Mouse (Mus musculus) heart, postnatal 14 days (tissue): Measurements from ENCODE around the gene Zfp3. TPM values are rescaled to one million over a fixed set of nuclear protein-coding genes. Genes with fewer than 3 reads are reported as not detected.

ENCODE experiments used
- DNase-seq, 2 experiments: peaks; one replicate each; pipeline ENCODE4 v3.0.0; 2021 to 2022
- intact Hi-C: fragments of 180-260 bp; cut with DNase I; formaldehyde crosslinking; loops from one replicate; pipeline ENCODE4 v1.15.1; 2025
- long read RNA-seq, 2 experiments: library from polyadenylated mRNA; stranded (forward); transcript quantifications; one replicate each; pipeline ENCODE4 v2.0.0; 2021
- total RNA-seq, 2 experiments: library from RNA; stranded (reverse); gene quantifications; 2 replicates each; pipeline ENCODE4 v1.2.3; 2021

Zfp3 gene
- 1 to 10 TPM; 8.3 to 8.7 TPM for total RNA-seq
- long read RNA-seq, experiment 1, transcript Zfp3-201 (2 exons, 2,061 nt) = major isoform, 15 of 18 reads
- long read RNA-seq, experiment 1, partial matches to known transcripts = 0 of 18 reads
- long read RNA-seq, experiment 1, other reads (novel, unspliced or antisense) = 3 of 18 reads
- long read RNA-seq, experiment 2, transcript Zfp3-201 (2 exons, 2,061 nt) = major isoform, 17 of 18 reads
- long read RNA-seq, experiment 2, partial matches to known transcripts = 0 of 18 reads
- long read RNA-seq, experiment 2, other reads (novel, unspliced or antisense) = 1 of 18 reads

GRCm38 (mm10) chr11:70763936-70764808 lies at the start of gene Zfp3:
Gene Zfp3, plus strand, starts transcription at chr11:70764209.
- peak; percentile 80 to 84 for DNase-seq
- intact Hi-C loops = no loop called here

- intact Hi-C loops = no loop called here
- DNase-seq = no peak
Measured at GRCm38 (mm10) chr11:70715832-70716231, 48.2 kb upstream of the Zfp3 start.

GRCm38 (mm10) chr11:70718481-70718880 lies 45.5 kb upstream of the Zfp3 start:
- DNase-seq = no peak
- intact Hi-C loops = no loop called here

GRCm38 (mm10) chr11:70720567-70720966 lies 43.4 kb upstream of the Zfp3 start:
- intact Hi-C loops = no loop called here
- DNase-seq = no peak

GRCm38 (mm10) chr11:70721072-70721471 lies 42.9 kb upstream of the Zfp3 start:
- peak in 1 of 2 experiments; percentile 25 for DNase-seq
- intact Hi-C loops = no loop called here

- intact Hi-C loops = no loop called here
- DNase-seq = no peak
Measured at GRCm38 (mm10) chr11:70724706-70725105, 39.3 kb upstream of the Zfp3 start.

GRCm38 (mm10) chr11:70726585-70726984 lies 37.4 kb upstream of the Zfp3 start:
- DNase-seq = no peak
- intact Hi-C loops = no loop called here

- no peak for DNase-seq
- intact Hi-C loops = no loop called here
Measured at GRCm38 (mm10) chr11:70727385-70727784, 36.6 kb upstream of the Zfp3 start.

- intact Hi-C loops = no loop called here
- DNase-seq = no peak
Measured at GRCm38 (mm10) chr11:70730427-70731038, 33.5 kb upstream of the Zfp3 start.

- intact Hi-C loops = no loop called here
- no peak for DNase-seq
Measured at GRCm38 (mm10) chr11:70731178-70731577, 32.8 kb upstream of the Zfp3 start.

GRCm38 (mm10) chr11:70733256-70733655 lies 30.8 kb upstream of the Zfp3 start:
- no peak for DNase-seq
- intact Hi-C loops = no loop called here

- intact Hi-C loops = no loop called here
- DNase-seq = no peak
Measured at GRCm38 (mm10) chr11:70737749-70738148, 26.3 kb upstream of the Zfp3 start.

- intact Hi-C loops = loop anchor here (5.0 kb wide), 1 partner anchor 109 kb away; no protein-coding TSS in a partner anchor
- no peak for DNase-seq
Measured at GRCm38 (mm10) chr11:70741603-70742002, 22.4 kb upstream of the Zfp3 start.

GRCm38 (mm10) chr11:70742117-70742516 lies 21.9 kb upstream of the Zfp3 start:
- no peak for DNase-seq
- intact Hi-C loops = loop anchor here (5.0 kb wide), 1 partner anchor 110 kb away; no protein-coding TSS in a partner anchor

GRCm38 (mm10) chr11:70742581-70743459 lies 21.2 kb upstream of the Zfp3 start:
- DNase-seq = no peak
- intact Hi-C loops = loop anchor here (5.0 kb wide), 1 partner anchor 111 kb away; no protein-coding TSS in a partner anchor

- DNase-seq = no peak
- intact Hi-C loops = no loop called here
Measured at GRCm38 (mm10) chr11:70745636-70746035, 18.4 kb upstream of the Zfp3 start.

- DNase-seq = no peak
- intact Hi-C loops = no loop called here
Measured at GRCm38 (mm10) chr11:70747876-70748545, 16.0 kb upstream of the Zfp3 start.

GRCm38 (mm10) chr11:70752337-70753017 lies 11.5 kb upstream of the Zfp3 start:
- DNase-seq = no peak
- intact Hi-C loops = loop anchor here (5.0 kb wide), 1 partner anchor 50 kb away; the partner anchor contains the start of genes Inca1 and Kif1c

- intact Hi-C loops = loop anchor here (5.0 kb wide), 1 partner anchor 51 kb away; the partner anchor contains the start of genes Inca1 and Kif1c
- DNase-seq = no peak
Measured at GRCm38 (mm10) chr11:70753146-70753545, 10.9 kb upstream of the Zfp3 start.
